Mouse (Mus musculus): ENCODE data around the gene Cdc34. TPM values are rescaled to one million over a fixed set of nuclear protein-coding genes. Genes with fewer than 3 reads are reported as not detected.
A peak's percentile ranks its signal among the peaks of the same experiment; 100 is the strongest.

The Cdc34 gene
- polyA plus RNA-seq, 1 experiment from 2014 or later: 122 TPM

DNA sequence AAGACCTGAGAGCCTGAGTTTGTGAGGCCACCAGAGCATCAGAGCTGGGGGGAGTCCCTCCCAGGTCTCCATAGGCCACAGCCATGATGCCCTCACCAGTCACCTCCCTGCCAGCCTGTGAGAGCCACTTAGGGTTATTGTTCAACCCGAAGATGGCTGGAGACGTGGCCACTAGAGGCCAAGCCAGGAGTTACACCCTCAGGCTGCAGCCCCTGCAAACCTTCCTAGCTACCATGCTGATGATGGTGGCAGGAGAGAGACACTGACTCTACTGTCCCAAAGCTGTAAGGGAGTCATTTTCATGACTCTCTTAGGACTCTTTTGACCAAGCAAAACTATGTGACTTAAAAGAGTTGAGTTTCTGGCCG, 9.9 kb upstream of the Cdc34 start:
- peaks cover 34% of the 10 kb centered on the region for H3K36me3 ChIP-seq
- H3K27me3 ChIP-seq (replicated peaks): no peaks in the 10 kb centered on the region
- H3K9me3 ChIP-seq: no peaks in the 10 kb centered on the region
- no peak overlapping the region for H3K4me3 ChIP-seq
- whole genome bisulfite sequencing: 66% methylated on average over 3 of the region's 3 CpGs
- H3K9ac ChIP-seq: no peak overlapping the region
- H3K4me2 ChIP-seq: no peak overlapping the region
- ATAC-seq (ENCODE audit: extremely low read depth, insufficient number of reproducible peaks, low FRiP score, low TSS enrichment): no peak
- no peak overlapping the region for H3K27ac ChIP-seq (replicated peaks)
- H3K4me1 ChIP-seq: peaks cover 17% of the 10 kb centered on the region

- WGBS: 79% methylated on average over 3 of the region's 3 CpGs
- no peak overlapping the region for H3K4me2 ChIP-seq
- ATAC-seq (ENCODE audit: extremely low read depth, insufficient number of reproducible peaks, low FRiP score, low TSS enrichment): no peak
- H3K27ac ChIP-seq (replicated peaks): no peak overlapping the region
- H3K9me3 ChIP-seq: no peaks in the 10 kb centered on the region
- no peak overlapping the region for H3K9ac ChIP-seq
- peaks cover 17% of the 10 kb centered on the region for H3K4me1 ChIP-seq
- H3K36me3 ChIP-seq: peaks cover 34% of the 10 kb centered on the region
- H3K27me3 ChIP-seq (replicated peaks): no peaks in the 10 kb centered on the region
- H3K4me3 ChIP-seq: no peak overlapping the region
These were observed 8.9 kb upstream of the Cdc34 start for GRCm38 (mm10) chr10:79673054-79673453.

- Histone ChIP-seq H3K27ac (replicated peaks) (no peak overlapping the region), H3K36me3 (peaks cover 34% of the 10 kb centered on the region), H3K4me1 (peaks cover 11% of the 10 kb centered on the region), H3K27me3 (replicated peaks) (no peaks in the 10 kb centered on the region), H3K4me2 (no peak overlapping the region), H3K9me3 (no peaks in the 10 kb centered on the region), H3K9ac (no peak overlapping the region), H3K4me3 (no peak overlapping the region)
- WGBS: 46% methylated on average over 44 of the region's 44 CpGs
- ATAC-seq (ENCODE audit: extremely low read depth, insufficient number of reproducible peaks, low FRiP score, low TSS enrichment): no peak
These were observed 6.5 kb upstream of the Cdc34 start for GRCm38 (mm10) chr10:79675346-79676035.

DNA sequence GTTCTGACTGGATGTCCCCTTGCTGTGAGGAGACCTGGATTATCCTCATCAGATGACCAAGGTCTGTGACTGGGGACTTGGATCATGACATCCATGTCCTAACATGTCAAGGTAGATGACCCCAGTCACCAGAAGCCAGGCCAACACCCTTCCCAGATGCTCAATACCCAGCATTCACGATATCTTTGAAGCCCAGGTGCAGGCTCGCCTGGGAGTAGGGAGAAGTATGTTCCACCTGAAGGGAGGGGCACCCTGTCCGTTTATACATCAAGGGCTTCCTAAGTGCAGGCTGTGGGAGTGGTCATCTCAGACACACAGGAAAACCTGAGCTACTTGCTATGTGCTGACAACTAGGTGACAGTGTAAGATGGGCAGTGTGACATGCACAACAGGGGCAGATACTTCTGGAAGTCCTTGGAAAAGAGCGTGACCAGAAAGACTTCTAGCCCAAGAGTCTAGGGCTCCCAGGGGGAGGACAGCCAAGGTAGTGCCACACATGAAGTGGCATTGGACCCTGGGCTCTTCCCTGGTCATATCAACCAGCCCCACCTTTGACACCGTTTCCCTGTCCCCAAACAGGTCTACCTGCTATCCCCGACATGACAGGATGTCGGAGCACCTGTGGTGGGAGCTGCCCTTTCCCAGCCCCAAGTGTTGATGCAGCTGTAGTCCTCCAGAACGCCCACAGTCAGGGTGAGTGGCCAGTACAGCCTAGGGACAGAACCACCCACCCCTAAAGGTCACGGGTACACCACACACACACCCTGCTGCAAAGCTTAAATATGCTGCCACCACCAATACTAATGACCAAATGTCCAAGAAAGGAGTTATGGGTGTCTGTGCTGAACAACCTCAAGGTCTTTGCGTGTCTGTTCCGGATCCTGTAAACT, 1.1 kb upstream of the Cdc34 start:
- Histone ChIP-seq H3K27ac (replicated peaks) (peak overlapping the region; percentile 84), H3K4me3 (peak overlapping the region; percentile 87), H3K27me3 (replicated peaks) (no peaks in the 10 kb centered on the region), H3K36me3 (peaks cover 28% of the 10 kb centered on the region), H3K9ac (peak overlapping the region; percentile 76), H3K4me2 (peak overlapping the region; percentile 74), H3K4me1 (peaks cover 42% of the 10 kb centered on the region), H3K9me3 (no peaks in the 10 kb centered on the region)
- WGBS: 33% methylated on average over 11 of the region's 11 CpGs
- no peak for ATAC-seq (ENCODE audit: extremely low read depth, insufficient number of reproducible peaks, low FRiP score, low TSS enrichment)

DNA sequence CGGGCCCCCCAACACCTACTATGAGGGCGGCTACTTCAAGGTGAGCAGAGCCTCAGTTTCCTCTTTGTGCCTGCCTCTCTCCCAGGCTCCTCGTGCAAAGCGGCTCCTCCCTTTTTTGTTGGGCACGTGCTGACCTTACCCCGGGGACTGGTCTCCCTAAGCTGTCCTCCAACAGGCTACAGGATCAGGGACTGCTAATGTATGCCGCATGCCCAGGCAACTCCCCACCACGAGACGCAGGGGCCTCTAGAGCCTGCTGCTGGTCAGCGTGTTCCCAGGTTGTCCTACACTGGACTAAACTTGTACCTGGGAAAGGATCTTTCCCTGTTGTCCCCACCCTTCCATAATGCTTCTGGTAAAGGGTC, 538 bp downstream of the Cdc34 start:
- peaks cover 58% of the 10 kb centered on the region for H3K4me1 ChIP-seq
- H3K9me3 ChIP-seq: no peaks in the 10 kb centered on the region
- H3K27ac ChIP-seq (replicated peaks): peak overlapping the region; percentile 84
- H3K36me3 ChIP-seq: peaks cover 39% of the 10 kb centered on the region
- H3K4me3 ChIP-seq: peak overlapping the region; percentile 87
- WGBS: 0% methylated on average over 10 of the region's 10 CpGs
- H3K27me3 ChIP-seq (replicated peaks): no peaks in the 10 kb centered on the region
- H3K4me2 ChIP-seq: peak overlapping the region; percentile 97
- H3K9ac ChIP-seq: peak overlapping the region; percentile 96
- no peak for ATAC-seq (ENCODE audit: extremely low read depth, insufficient number of reproducible peaks, low FRiP score, low TSS enrichment)

- H3K4me3 ChIP-seq: peak overlapping the region; percentile 87
- no peak for ATAC-seq (ENCODE audit: extremely low read depth, insufficient number of reproducible peaks, low FRiP score, low TSS enrichment)
- H3K9me3 ChIP-seq: no peaks in the 10 kb centered on the region
- H3K4me2 ChIP-seq: peak overlapping the region; percentile 97
- H3K4me1 ChIP-seq: peaks cover 58% of the 10 kb centered on the region
- peaks cover 44% of the 10 kb centered on the region for H3K36me3 ChIP-seq
- H3K9ac ChIP-seq: peak overlapping the region; percentile 96
- H3K27me3 ChIP-seq (replicated peaks): no peaks in the 10 kb centered on the region
- H3K27ac ChIP-seq (replicated peaks): peak overlapping the region; percentile 84
- WGBS: 2% methylated on average over 10 of the region's 10 CpGs
These were observed 1.1 kb downstream of the Cdc34 start for GRCm38 (mm10) chr10:79682916-79683582.

- no peak for ATAC-seq (ENCODE audit: extremely low read depth, insufficient number of reproducible peaks, low FRiP score, low TSS enrichment)
These were observed 2.0 kb downstream of the Cdc34 start for GRCm38 (mm10) chr10:79683726-79684640.

DNA sequence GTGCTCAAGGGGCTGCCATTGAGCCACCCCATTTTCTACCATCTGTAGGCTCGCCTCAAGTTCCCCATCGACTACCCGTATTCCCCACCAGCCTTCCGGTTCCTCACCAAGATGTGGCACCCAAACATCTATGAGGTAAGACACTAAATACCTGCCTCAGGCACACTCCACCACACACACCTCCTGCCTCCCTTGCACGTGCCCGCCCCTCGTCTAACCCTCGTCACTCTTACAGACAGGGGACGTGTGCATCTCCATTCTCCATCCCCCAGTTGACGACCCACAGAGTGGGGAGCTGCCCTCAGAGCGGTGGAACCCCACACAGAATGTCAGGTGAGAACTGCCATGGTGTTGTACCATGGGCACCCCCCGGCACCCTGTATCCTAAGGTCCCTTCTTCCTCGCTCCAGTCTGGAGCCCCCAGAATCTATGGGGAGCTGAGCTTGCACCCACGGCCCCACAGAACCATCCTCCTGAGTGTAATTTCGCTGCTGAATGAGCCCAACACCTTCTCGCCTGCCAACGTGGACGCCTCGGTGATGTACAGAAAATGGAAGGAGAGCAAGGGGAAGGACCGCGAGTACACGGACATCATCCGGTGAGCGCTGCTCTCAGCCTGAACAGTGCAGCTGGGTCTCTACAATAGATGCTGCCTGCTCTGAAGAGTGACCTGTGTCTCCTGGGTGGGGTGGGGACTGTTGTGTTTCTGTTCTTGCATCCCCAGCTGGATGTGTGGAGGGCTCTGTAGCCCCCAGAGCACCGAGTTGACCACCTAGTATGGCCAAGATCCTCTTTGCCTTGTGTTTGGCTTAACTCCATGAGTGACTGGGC, 3.0 kb downstream of the Cdc34 start:
- H3K4me1 ChIP-seq: peaks cover 58% of the 10 kb centered on the region
- 92% methylated on average over 25 of the region's 25 CpGs for WGBS
- peak overlapping the region; percentile 96 for H3K9ac ChIP-seq

More at GRCm38 (mm10) chr10:79683726-79684640, 2.0 kb downstream of the Cdc34 start:
- H3K4me2 ChIP-seq: peak overlapping the region; percentile 97
- peak overlapping the region; percentile 96 for H3K9ac ChIP-seq
- H3K9me3 ChIP-seq: no peaks in the 10 kb centered on the region
- 64% methylated on average over 6 of the region's 6 CpGs for WGBS
- peaks cover 58% of the 10 kb centered on the region for H3K4me1 ChIP-seq
- H3K27me3 ChIP-seq (replicated peaks): no peaks in the 10 kb centered on the region
- peak overlapping the region; percentile 84 for H3K27ac ChIP-seq (replicated peaks)
- peaks cover 53% of the 10 kb centered on the region for H3K36me3 ChIP-seq
- H3K4me3 ChIP-seq: peak overlapping the region; percentile 87

DNA sequence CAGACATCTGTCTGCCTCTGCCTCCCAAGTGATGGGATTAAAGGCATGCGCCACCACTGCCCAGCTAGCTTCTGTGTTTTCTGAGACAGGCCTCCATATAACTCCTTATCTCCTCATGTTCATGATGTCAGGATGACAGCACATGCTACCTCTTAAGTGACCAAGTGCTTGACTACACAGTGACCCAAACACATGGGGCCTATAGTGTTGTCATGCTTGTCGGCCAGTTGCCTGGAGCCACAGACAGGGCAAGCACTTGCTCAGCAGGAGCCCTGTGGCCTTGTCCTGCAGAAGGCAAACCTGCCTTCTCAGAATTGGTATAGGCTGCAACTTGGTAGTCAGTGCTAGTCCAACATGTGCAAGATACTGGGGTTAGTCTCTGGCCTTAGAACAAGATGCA, 4.2 kb downstream of the Cdc34 start:
- Histone ChIP-seq H3K36me3 (peaks cover 61% of the 10 kb centered on the region), H3K4me3 (no peak overlapping the region), H3K9me3 (no peaks in the 10 kb centered on the region), H3K4me2 (peak overlapping the region; percentile 15; the same call in 1 of the 2 replicates), H3K27ac (replicated peaks) (peak overlapping the region; percentile 88), H3K9ac (peak overlapping the region; percentile 55), H3K4me1 (peaks cover 50% of the 10 kb centered on the region), H3K27me3 (replicated peaks) (no peaks in the 10 kb centered on the region)
- WGBS: 65% methylated on average over 2 of the region's 2 CpGs
- no peak for ATAC-seq (ENCODE audit: extremely low read depth, insufficient number of reproducible peaks, low FRiP score, low TSS enrichment)

More for the DNA sequence above, 3.0 kb downstream of the Cdc34 start:
- Histone ChIP-seq H3K27me3 (replicated peaks) (no peaks in the 10 kb centered on the region), H3K4me2 (peak overlapping the region; percentile 97), H3K27ac (replicated peaks) (peak overlapping the region; percentile 8; the same call in 1 of the 2 replicates), H3K9me3 (no peaks in the 10 kb centered on the region), H3K36me3 (peaks cover 61% of the 10 kb centered on the region), H3K4me3 (peak overlapping the region; percentile 87; the same call in 1 of the 2 replicates)
- ATAC-seq (ENCODE audit: extremely low read depth, insufficient number of reproducible peaks, low FRiP score, low TSS enrichment): no peak

- H3K9ac ChIP-seq: peak overlapping the region; percentile 55
- no peak overlapping the region for H3K4me3 ChIP-seq
- no peaks in the 10 kb centered on the region for H3K9me3 ChIP-seq
- H3K27ac ChIP-seq (replicated peaks): peak overlapping the region; percentile 88
- H3K36me3 ChIP-seq: peaks cover 62% of the 10 kb centered on the region
- 60% methylated on average over 1 of the region's 1 CpGs for WGBS
- H3K4me2 ChIP-seq: peak overlapping the region; percentile 15; the same call in 1 of the 2 replicates
- no peaks in the 10 kb centered on the region for H3K27me3 ChIP-seq (replicated peaks)
- ATAC-seq (ENCODE audit: extremely low read depth, insufficient number of reproducible peaks, low FRiP score, low TSS enrichment): no peak
- peaks cover 48% of the 10 kb centered on the region for H3K4me1 ChIP-seq
These were observed 4.7 kb downstream of the Cdc34 start for GRCm38 (mm10) chr10:79686691-79687090.

All from heart, embryonic 13.5 days (tissue).